Mouse (Mus musculus) stomach, postnatal 0 days (tissue): Measurements from ENCODE around the gene Rbpms2.

Experiments
- CTCF ChIP-seq: IDR thresholded peaks from 2 replicates; pipeline ENCODE4 v1.5.1; 2016; ENCODE audit warnings: antibody characterized with exemption, low read depth, mild to moderate bottlenecking, moderate library complexity
- EP300 ChIP-seq: optimal IDR thresholded peaks from 2 replicates; pipeline ENCODE3; 2016; ENCODE audit warnings: antibody characterized with exemption

GRCm38 (mm10) chr9:65655540-65655939 lies 26.1 kb downstream of the Rbpms2 start:
- TF ChIP-seq CTCF (no peak), EP300 (no peak)
